Mouse (Mus musculus): ENCODE results near the gene Ttll11.
A peak's percentile ranks its signal among the peaks of the same experiment; 100 is the strongest.

Ttll11 gene

GRCm38 (mm10) chr2:35827886-35828285 lies 151.8 kb downstream of the Ttll11 start:
- DNase-seq (ENCODE audit: low spot score in 2 of 2): no peak

GRCm38 (mm10) chr2:35825157-35825556 lies 154.6 kb downstream of the Ttll11 start:
- DNase-seq (ENCODE audit: low spot score in 2 of 2): no peak

- DNase-seq (ENCODE audit: low spot score in 2 of 2): no peak
These were observed 156.1 kb downstream of the Ttll11 start for GRCm38 (mm10) chr2:35823589-35823988.

GRCm38 (mm10) chr2:35818883-35819282 lies 160.8 kb downstream of the Ttll11 start:
- no peak for DNase-seq (ENCODE audit: low spot score in 2 of 2)

- peak; percentile 66 to 69 for DNase-seq (ENCODE audit: low spot score in 2 of 2)
These were observed 163.6 kb downstream of the Ttll11 start for GRCm38 (mm10) chr2:35816056-35816661.

GRCm38 (mm10) chr2:35812561-35812933 lies 167.2 kb downstream of the Ttll11 start:
- DNase-seq (ENCODE audit: low spot score in 2 of 2): no peak

- no peak for DNase-seq (ENCODE audit: low spot score in 2 of 2)
These were observed 167.7 kb downstream of the Ttll11 start for GRCm38 (mm10) chr2:35811801-35812560.

GRCm38 (mm10) chr2:35810027-35810426 lies 169.7 kb downstream of the Ttll11 start:
- peak in 1 of 2 experiments; percentile 14 for DNase-seq (ENCODE audit: low spot score in 2 of 2)

- no peak for DNase-seq (ENCODE audit: low spot score in 2 of 2)
These were observed 170.6 kb downstream of the Ttll11 start for GRCm38 (mm10) chr2:35809141-35809540.

- DNase-seq (ENCODE audit: low spot score in 2 of 2): no peak
These were observed 173.8 kb downstream of the Ttll11 start for GRCm38 (mm10) chr2:35805881-35806280.

- DNase-seq (ENCODE audit: low spot score in 2 of 2): no peak
These were observed 176.6 kb downstream of the Ttll11 start for GRCm38 (mm10) chr2:35803095-35803494.

- no peak for DNase-seq (ENCODE audit: low spot score in 2 of 2)
These were observed 178.0 kb downstream of the Ttll11 start for GRCm38 (mm10) chr2:35801759-35802158.

GRCm38 (mm10) chr2:35799073-35799472 lies 180.6 kb downstream of the Ttll11 start:
- no peak for DNase-seq (ENCODE audit: low spot score in 2 of 2)

GRCm38 (mm10) chr2:35797998-35798397 lies 181.7 kb downstream of the Ttll11 start:
- DNase-seq (ENCODE audit: low spot score in 2 of 2): no peak

GRCm38 (mm10) chr2:35789362-35790326 lies 190.1 kb downstream of the Ttll11 start:
- no peak for DNase-seq (ENCODE audit: low spot score in 2 of 2)

GRCm38 (mm10) chr2:35785877-35786276 lies 193.8 kb downstream of the Ttll11 start:
- DNase-seq (ENCODE audit: low spot score in 2 of 2): no peak

GRCm38 (mm10) chr2:35783368-35783767 lies 196.3 kb downstream of the Ttll11 start:
- no peak for DNase-seq (ENCODE audit: low spot score in 2 of 2)

GRCm38 (mm10) chr2:35779266-35779665 lies 200.4 kb downstream of the Ttll11 start:
- DNase-seq (ENCODE audit: low spot score in 2 of 2): no peak

GRCm38 (mm10) chr2:35776935-35777334 lies 202.8 kb downstream of the Ttll11 start:
- no peak for DNase-seq (ENCODE audit: low spot score in 2 of 2)

GRCm38 (mm10) chr2:35775651-35776055 lies 204.1 kb downstream of the Ttll11 start:
- DNase-seq (ENCODE audit: low spot score in 2 of 2): peak; percentile 32 to 42

- DNase-seq (ENCODE audit: low spot score in 2 of 2): no peak
These were observed 209.2 kb downstream of the Ttll11 start for GRCm38 (mm10) chr2:35770541-35770940.

GRCm38 (mm10) chr2:35769398-35769797 lies 210.3 kb downstream of the Ttll11 start:
- no peak for DNase-seq (ENCODE audit: low spot score in 2 of 2)
